Mouse (Mus musculus) megakaryocyte, embryonic 14.5 days (primary cell): ENCODE data around the gene Alppl2.

Experiments
- FLI1 ChIP-seq: IDR thresholded peaks from 2 replicates; pipeline ENCODE4 v1.6.1; 2012; ENCODE audit warnings: low read length, inconsistent platforms, mixed read lengths
- GATA1 ChIP-seq: IDR thresholded peaks from 3 replicates; pipeline ENCODE4 v1.6.1; 2012; ENCODE audit warnings: mixed read lengths, low read length, inconsistent platforms, borderline replicate concordance

DNA sequence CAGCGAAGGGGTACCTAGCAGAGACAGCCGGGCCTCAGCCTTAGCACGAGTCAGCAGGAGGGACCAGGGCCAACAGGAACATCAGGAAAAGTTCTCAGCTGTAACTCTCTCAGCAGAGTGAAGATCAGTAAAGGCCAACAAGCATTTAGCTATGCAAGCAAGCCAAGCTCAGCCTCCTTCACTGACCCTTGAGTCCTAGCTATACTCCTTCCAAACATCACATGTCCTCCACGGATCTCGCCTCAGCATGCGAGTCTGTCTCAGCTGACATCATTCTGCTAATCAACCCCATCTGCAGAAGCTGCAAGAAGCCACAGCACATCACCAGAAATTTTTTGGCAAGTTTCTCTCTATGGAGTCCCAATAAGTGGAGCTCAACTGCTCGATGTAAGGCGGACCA, 16.0 kb downstream of the Alppl2 start:
- no peak for TF ChIP-seq GATA1
- no peak for TF ChIP-seq FLI1
